Mouse (Mus musculus): ENCODE data around the gene Igfbp6. TPM values are rescaled to one million over a fixed set of nuclear protein-coding genes. Genes with fewer than 3 reads are reported as not detected.

The Igfbp6 gene
- total RNA-seq, 2 experiments from 2014 or later, result not detected

DNA sequence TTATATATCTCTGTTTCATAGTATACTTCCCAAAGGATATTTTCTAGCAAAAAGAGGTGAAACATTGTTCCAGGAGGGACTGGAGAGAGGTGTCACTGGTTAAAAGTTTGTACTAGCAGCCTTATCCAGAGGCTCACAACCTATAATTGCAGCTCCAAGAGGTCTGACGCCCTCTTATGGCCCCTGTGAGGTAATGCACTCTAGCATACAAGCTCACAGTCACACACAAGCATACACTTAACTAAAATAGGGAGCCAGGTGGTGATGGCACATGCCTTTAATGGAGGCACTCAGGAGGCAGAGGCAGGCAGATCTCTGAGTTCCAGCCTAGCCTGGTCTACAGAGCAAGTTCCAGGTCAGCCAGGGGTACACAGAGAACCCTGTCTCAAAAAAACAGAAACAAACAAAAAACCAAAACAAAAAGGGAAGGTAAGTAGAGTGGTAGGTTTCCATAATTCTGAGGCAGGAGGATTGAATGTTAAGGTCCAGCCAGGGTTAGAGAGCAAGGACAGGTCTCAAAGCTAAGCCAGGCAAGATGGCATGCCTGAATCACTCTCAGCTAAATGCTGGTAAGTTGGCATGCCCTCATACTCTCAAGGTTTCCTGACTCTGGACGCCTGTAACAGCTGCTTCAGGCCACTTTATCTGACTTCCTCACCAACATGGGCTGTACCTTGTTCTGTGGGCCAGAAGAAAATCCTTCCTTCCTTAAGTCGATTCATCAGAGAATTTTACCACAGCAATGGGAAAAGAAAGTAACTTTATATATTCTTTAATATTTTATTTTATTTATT is 19.9 kb downstream of the Igfbp6 start:
- ATAC-seq (replicated peaks; ENCODE audit: low FRiP score, poor library complexity, severe bottlenecking), result no peak

DNA sequence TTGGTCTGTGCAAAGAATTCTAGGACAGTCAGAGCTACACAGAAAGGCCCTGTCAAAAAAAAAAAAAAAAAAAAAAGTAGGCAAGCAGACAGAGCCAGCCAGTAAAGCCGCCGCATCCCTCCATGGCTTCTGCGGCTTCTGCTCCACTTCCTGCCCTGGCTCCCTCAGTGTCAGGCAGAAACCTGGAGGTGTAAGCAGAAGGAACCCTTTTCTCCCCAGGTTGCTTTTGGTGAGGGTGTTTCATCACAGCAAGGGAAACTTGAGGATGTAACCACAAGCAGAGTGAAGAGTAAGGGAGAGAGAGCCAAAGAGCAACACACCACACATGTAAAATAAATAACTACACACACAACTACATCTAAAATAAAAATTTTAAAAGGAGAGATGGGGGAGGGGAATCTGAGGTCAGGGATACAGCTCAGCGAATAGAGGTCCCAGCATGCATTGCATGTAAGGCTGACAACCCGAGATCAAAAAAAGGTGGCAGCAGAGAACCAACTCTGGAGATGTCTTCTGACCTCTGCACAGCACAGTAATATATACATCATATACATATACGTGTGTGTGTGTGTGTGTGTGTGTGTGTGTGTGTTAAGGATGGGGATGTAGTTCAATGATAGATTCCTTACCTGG is 21.4 kb downstream of the Igfbp6 start:
- no peak for ATAC-seq (replicated peaks; ENCODE audit: low FRiP score, poor library complexity, severe bottlenecking)

DNA sequence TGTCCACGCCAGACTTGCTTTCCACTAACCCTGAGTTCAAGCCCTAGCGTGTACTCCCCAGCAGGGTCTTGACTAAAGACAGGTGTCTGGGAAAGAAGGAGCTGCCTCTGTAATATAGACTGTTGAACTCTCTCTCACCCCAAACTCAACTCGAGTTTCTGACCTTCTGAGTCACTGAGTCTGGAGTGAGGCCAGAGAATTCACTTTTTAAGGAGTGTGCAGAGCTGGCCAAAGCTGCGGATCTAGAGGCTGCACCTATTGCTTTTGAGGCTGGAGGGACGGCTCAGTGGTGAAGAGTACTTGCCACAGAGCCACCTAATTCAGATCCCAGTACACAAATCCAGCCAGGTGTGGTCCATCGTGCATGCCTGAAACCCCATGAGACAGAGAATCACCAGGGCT is 23.5 kb downstream of the Igfbp6 start:
- no peak for ATAC-seq (replicated peaks; ENCODE audit: low FRiP score, poor library complexity, severe bottlenecking)

DNA sequence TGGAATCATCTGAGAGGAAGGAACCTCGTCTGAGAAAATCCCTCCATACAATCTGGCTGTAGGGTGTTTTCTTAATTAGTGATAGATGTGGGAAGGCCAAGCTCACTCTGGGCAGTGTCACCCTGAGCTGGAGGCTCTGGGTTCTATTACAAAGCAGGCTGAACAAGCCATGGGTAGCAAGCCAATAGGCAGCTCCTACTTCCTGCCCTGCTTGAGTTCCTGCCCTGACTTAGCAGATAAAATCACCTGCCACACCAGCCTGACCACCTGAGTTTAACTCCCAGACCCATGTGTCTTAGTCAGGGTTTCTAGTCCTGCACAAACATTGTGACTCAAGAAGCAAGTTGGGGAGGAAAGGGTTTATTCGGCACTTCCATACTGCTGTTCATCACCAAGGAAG is 24.9 kb downstream of the Igfbp6 start:
- ATAC-seq (replicated peaks; ENCODE audit: low FRiP score, poor library complexity, severe bottlenecking), result no peak

DNA sequence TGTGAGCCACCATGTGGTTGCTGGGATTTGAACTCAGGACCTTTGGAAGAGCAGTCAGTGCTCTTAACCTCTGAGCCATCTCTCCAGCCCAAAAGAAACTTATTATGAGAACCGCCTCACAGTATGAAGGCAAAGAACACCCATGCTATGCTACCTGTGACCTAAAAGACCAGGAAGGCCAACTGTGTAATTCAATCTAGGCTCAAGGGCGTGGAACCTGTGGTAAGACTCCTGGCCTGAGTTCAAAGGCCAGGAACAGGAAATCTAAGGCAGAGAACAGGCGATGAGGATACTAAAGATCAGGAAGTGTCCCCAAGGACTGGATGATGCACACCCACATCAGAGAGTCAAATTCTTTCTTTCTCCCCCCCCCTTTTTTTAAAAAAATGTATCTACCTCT is 29.4 kb downstream of the Igfbp6 start:
- ATAC-seq (replicated peaks; ENCODE audit: low FRiP score, poor library complexity, severe bottlenecking), result no peak

DNA sequence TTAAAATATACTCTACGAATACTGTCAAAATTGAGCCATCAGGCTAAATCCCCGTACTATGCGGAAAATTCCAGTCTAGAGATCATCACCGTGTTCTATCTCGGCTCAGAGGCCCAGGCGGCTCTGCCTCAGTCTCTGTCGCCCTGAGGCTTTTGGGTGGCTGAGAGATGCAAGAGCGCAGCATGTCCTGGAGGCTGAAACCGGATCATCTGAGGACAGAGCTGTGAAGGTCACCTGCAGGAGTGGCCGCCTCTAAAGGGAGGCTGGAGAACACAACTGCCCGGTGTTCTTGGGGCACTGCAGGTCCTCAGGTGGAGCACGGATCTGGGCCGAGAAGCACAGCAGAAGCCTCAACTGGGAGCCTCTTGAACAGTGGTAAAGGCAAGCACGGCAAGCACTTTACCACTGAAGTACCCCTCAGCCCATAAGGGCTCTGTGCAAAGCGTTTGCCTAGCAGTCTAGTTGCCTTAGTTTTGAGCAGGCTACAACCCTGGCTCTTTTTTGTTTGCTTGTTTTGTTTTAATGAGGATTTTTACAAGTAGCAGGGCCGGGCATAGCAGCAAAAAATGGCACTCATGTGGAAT is 31.7 kb downstream of the Igfbp6 start:
- ATAC-seq (replicated peaks; ENCODE audit: low FRiP score, poor library complexity, severe bottlenecking), result no peak

DNA sequence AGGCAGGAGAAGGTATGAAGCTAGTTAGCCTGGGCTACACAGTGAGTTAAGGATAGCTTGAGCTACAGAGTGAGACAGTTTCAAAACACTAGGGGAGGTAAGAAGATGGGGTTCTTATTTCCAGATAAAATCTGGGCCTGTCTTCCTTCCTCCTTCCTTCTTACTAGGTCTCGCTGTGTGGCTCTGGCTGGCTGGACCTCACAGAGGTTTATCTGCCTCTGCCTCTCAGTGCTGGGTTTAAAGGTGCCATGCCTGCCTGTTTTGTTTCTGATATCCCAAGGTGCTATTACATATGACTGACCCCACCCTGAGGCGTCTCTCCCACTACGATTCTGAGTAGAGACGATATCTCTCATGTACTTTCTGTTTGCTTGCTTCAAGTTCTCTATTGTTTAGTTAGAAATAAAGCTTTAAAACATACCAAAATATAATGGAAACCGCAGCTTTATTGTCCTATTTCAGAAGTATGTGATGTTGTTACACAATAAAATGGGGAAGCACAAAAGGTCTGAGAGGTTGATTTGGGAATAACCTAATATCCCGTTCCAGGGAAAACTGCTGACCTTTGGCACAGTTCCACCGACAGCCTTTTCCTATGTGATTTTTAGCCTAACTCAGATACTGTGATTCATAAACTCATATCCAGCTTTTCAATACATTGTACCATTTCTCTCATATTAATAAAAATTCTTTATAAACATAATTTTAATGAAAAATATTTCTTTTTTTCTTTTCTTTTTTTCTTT is 32.6 kb downstream of the Igfbp6 start:
- ATAC-seq (replicated peaks; ENCODE audit: low FRiP score, poor library complexity, severe bottlenecking), result no peak

DNA sequence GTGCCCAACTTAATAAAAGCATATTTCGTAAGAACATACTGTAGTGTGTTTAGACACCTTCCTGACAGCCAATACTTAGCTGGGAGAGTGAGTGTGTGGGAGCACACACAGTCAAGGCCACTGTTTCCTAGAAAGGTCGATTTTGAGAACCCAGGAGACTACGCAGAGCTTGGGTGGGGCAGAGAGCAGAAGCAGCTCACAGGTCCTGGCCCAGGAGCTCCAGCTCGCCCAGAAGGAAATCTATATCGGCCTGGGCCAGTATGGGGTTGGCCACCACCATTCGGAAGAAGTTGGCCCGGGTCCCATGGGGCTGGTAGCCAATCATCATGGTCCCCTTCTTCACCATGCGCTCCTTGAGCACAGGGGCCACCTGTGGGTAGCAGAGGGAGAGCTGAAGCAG is 33.3 kb downstream of the Igfbp6 start:
- no peak for ATAC-seq (replicated peaks; ENCODE audit: low FRiP score, poor library complexity, severe bottlenecking)

DNA sequence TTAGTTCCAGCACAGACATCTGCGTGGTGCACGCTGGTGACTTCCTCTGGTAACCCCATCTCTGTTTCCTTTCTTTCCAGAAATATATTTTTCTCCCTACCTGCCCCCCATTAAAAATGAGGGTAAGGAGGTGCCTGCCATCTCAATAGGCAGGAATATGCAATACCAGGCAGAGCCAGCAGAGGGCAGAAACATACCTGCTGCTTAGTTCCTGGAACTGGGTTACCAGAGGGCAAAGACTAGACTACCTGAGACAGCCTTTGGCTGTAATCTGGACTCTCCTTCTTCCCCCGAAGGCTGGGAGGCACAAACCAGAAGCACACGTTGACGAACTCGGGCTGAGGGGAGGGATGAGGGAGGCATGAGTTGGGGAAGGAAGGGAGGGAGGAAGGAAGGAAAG is 34.1 kb downstream of the Igfbp6 start:
- ATAC-seq (replicated peaks; ENCODE audit: low FRiP score, poor library complexity, severe bottlenecking), result peak; percentile 67

DNA sequence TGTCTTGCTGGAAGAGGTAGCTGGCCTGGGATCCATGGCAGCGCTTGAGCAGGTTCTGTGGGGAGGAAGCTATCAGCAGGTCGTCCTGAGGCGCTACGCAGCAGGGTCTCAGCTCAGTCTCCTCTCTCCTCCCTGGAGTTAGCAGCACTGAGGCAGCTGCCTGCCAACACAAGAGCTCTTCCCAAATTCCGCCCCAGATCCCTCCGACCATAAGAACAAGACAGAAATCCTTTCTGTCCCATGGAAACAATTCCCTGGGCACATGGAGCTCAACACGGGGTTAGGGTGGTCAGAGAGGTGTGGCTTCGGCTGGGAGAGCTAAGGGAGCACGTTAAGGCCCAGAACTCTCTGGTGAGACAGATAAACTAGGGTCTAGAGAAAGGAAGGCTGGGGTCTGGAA is 34.9 kb downstream of the Igfbp6 start:
- ATAC-seq (replicated peaks; ENCODE audit: low FRiP score, poor library complexity, severe bottlenecking), result no peak

DNA sequence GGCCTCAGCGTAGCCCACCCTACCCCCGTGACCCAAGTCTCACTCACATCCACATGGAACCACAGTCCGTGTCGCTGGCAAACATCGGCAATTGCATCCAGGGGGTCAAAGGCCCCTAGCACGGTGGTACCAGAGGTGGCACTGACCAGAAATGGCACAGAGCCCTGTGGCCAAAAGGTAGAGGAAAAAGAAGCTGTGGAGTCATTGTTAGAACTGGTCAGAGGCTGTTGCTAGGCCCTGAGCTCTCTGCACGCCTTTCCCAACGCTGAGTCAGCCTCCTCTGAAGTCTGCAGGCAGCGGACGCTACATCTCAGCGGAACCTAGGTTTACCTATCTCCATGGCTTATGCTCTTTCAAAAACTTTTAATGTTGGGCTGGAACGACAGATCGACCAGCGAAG is 35.8 kb downstream of the Igfbp6 start:
- no peak for ATAC-seq (replicated peaks; ENCODE audit: low FRiP score, poor library complexity, severe bottlenecking)

DNA sequence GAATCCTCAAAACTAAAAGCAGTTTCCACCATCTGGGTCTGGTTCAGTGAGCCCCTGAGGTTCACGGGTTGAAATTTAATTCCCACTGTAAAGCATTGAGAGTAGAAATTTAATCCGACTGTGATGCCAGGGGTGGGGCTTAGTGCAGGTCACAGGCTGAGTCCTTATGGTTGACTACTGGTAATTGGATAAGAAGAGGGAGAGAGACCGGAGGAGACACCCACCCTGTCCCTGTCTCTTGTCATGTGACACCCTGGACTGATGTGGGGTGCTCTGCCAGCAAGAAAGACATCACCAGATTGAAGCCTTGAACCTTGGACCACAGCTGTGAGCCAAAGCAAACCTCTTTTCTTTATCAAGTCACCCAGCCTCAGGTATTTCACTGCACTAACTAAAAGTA is 38.9 kb downstream of the Igfbp6 start:
- ATAC-seq (replicated peaks; ENCODE audit: low FRiP score, poor library complexity, severe bottlenecking), result no peak

DNA sequence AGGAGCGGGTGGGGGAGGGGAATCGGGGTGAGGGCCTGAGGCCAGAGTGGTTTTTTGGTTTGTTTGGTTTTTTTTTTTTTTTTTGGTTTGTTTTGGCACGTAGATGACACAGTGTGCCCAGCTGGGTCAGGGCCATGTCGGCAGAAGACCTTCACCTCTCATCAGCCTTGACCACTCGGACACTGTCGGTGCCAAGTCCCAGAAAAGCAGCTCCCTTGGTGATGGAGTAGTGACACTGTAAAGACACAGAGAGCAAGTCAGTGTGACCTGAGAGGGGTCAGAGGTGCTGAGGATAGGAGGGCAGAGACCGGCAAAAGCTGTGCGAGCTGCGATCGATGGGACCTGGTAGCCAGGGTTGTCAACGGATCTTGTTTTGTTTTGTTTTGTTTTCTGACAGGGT is 42.1 kb downstream of the Igfbp6 start:
- ATAC-seq (replicated peaks; ENCODE audit: low FRiP score, poor library complexity, severe bottlenecking), result no peak

DNA sequence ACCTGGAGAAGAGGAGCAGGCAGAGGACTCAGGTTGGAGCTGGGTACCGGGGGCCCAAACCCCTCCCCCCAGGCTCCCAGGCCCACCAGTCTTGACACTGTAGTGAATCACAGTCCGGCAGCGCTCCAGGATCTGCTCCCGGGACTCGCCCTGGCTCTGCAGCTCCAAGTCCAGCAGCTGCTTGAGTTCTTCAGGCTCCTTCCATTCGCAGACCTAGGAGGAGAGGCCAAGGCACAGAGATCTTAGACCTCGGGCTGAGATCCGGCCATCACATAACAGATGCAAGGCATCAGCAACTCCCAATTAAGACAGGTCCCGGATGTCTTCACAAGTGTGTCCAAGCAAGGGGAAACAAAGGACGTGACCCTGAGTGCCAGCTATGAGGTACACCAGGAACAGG is 43.9 kb downstream of the Igfbp6 start:
- no peak for ATAC-seq (replicated peaks; ENCODE audit: low FRiP score, poor library complexity, severe bottlenecking)

DNA sequence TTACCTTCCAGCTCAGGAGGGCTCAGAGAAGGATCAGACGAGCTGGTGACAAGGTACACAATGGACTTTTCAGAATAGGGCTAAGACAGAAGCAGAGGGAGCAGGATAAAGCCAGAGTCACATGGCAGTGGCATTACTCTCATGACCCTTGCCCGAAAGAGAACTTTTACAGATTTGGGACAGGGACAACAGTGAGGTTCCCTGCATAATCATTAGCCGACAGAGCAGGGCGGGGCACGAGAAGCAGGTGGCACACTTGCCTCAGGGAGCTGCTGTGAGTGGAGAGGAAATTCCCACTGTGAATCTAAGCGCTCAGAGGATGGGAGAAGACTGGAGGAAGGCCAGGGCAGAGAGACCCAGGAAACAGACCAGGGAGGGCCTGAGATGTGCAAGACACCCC is 44.7 kb downstream of the Igfbp6 start:
- ATAC-seq (replicated peaks; ENCODE audit: low FRiP score, poor library complexity, severe bottlenecking), result no peak

DNA sequence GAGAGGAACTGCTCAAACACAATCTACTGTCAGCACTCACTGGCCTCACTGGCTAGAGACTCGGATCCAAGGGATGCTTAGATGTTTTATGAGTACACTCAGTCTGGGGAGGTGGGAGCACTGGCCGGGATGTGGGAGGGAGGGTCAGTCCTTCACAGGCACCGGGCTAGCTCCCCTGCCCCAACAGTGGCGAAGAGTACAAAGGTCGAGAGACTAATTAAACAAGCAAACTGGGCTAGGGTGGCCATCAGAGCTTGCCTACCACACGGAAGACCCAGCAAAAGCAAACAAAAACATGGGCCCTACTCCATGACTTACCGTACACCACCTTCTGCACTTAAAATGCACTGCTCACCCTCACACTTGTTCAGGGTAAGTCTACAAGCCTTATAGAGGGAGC is 47.5 kb downstream of the Igfbp6 start:
- ATAC-seq (replicated peaks; ENCODE audit: low FRiP score, poor library complexity, severe bottlenecking), result no peak

DNA sequence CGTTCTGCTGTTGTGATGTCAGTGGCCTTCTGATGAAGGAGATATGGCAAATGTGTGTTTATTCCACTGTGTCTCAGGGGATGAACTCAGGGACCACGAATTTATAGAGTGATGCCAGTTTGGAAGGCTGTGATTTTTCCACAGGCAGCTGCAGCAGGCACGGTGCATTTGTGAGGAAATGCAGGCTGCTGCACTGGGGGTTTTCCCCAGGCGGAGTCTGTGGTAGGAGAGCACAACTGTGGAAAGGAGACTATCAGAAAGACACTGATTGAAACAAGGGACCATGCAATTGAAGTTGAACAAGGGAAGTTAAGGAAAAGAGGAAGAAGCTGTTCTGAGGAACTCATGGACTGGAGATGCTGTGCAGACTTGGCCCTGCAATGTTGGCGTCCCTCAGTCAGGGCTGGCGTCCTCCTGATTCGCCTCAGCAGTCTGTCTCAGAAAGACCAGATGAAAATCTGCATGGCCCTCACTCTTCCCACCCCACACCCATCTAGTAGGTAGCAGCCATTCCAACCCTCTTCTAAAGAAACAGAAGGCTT is 48.2 kb downstream of the Igfbp6 start:
- ATAC-seq (replicated peaks; ENCODE audit: low FRiP score, poor library complexity, severe bottlenecking), result no peak

DNA sequence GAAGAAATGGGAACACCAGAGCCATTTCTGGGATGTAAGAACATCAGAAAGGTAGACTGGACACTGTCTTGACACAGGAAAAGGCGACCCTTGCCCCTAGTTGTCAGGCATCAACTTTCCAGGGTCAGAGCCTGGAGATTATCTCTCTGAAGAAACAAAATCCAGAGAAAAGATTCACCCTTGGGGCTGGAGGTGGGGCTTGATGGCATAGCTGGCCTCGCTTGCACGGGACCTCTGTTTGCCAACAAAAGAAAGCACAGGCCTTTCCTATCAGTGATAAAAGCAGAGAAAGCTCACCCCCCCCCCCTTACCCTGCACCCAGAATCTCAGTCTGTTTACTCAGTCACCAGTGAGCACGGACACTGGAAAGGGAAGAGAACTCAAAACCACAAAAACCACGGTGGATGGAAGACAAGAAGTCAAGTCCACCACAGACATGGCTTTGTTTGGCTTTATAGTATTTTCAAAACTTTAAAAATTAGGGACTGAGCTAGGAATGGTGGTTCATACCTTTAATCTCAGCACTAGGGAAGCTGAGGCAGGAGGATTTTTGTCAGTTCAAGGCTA is 48.7 kb downstream of the Igfbp6 start:
- ATAC-seq (replicated peaks; ENCODE audit: low FRiP score, poor library complexity, severe bottlenecking), result no peak

DNA sequence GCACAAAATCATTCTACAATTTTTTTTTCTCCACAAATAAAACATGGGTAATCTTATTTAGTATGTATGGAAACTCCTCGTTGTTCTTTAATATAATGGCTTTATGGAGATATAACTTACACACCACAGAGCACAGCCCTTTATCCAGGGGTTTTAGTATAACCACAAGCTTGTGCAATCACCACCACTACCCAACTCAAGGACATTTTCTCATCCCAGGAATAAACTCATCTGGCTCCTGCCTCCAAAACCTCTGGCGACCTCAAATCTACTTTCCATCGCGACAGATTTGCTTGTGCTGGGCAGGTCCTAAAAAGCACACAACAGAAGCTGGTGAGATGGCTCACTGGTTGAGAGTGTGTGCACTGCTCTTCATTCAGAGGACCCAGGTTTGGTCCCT is 49.5 kb downstream of the Igfbp6 start:
- ATAC-seq (replicated peaks; ENCODE audit: low FRiP score, poor library complexity, severe bottlenecking), result no peak

DNA sequence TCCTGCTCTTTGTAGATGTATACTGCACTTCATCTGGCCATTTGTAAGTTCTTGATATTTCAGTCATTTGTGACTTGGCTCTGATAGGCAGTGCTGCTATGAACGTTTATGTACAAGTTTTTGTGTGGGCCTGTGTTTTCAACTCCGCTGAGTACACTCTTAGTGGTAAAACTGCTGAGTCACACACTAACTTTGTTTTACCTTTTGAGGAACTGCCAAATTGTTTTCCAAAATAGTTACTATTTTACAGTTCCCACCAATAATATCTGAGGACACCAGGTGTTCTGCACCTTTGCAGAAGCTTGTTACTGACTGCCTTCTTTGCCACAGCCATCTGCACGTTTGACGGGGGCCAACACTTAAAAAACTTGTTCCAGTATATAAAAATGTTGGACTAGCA is 50.3 kb downstream of the Igfbp6 start:
- ATAC-seq (replicated peaks; ENCODE audit: low FRiP score, poor library complexity, severe bottlenecking), result no peak

All from erythroid progenitor cell, adult 5-6 weeks (primary cell).